ENCODE assay signal across 23 mouse cellular contexts in genomic region chr17:44524146-44524545, GRCm38 (mm10).
DNase-seq lines count a peak whose midpoint lies in the region; TF ChIP-seq lines count a peak whose summit lies in the region.
"Had no signal": no experiment of that assay in that cellular context is flagged by ENCODE, and none has a peak within 500 bp of the region (broad histone marks: within the 10 kb centered on the region; RNA-seq: fewer than 3 reads in every experiment).

No protein-coding gene starts in this region.

- H3K4me1 ChIP-seq in embryonic facial prominence, embryonic 10.5 days = peaks cover 24% of the 10 kb centered on the region
- H3K4me1 ChIP-seq in small intestine, adult 2 months (ENCODE audit: control insufficient read depth, insufficient read depth, insufficient read length, low read length) = no peaks in the 10 kb centered on the region
- H3K4me1 ChIP-seq: forebrain, embryonic 12.5 days had no signal

- 30% methylated on average over 1 of the region's 1 CpGs for WGBS in embryonic facial prominence, embryonic 10.5 days
- 90% methylated on average over 1 of the region's 1 CpGs for WGBS in small intestine, adult 2 months

- no peaks in the 10 kb centered on the region for H3K9me3 ChIP-seq in embryonic facial prominence, embryonic 10.5 days
- H3K9me3 ChIP-seq: embryonic facial prominence, embryonic 13.5 days; embryonic facial prominence, embryonic 15.5 days; forebrain, embryonic 10.5 days; forebrain, embryonic 12.5 days had no signal

- H3K27ac ChIP-seq in embryonic facial prominence, embryonic 10.5 days (replicated peaks) = no peak overlapping the region
- peak overlapping the region; percentile 18; the same call in 1 of the 2 replicates for H3K27ac ChIP-seq in small intestine, adult 2 months (ENCODE audit: insufficient read depth, low read depth, low read length)
- H3K27ac ChIP-seq: embryonic facial prominence, embryonic 13.5 days; embryonic facial prominence, embryonic 15.5 days; forebrain, embryonic 10.5 days; forebrain, embryonic 12.5 days had no signal

- H3K27me3 ChIP-seq in embryonic facial prominence, embryonic 10.5 days (replicated peaks; ENCODE audit: low read depth, poor library complexity, severe bottlenecking) = no peaks in the 10 kb centered on the region
- no peaks in the 10 kb centered on the region for H3K27me3 ChIP-seq in small intestine, adult 2 months (ENCODE audit: control insufficient read depth, insufficient read depth, low read length)
- H3K27me3 ChIP-seq: CH12.LX; embryonic facial prominence, embryonic 13.5 days; embryonic facial prominence, embryonic 15.5 days; forebrain, embryonic 12.5 days had no signal

- intact Hi-C loops in gastrocnemius, postnatal 14 days (cut with DNase I; ENCODE audit: low total_unique reads) = no loop called here

- no peak for TF ChIP-seq CTCF in small intestine, adult 2 months (IDR thresholded peaks at IDR 0.05; ENCODE audit: extremely low read depth, insufficient read length, insufficient replicate concordance, low read depth, low read length)

- no peak overlapping the region for H3K4me3 ChIP-seq in embryonic facial prominence, embryonic 10.5 days
- no peak overlapping the region for H3K4me3 ChIP-seq in small intestine, adult 2 months (ENCODE audit: low read depth, low read length)
- H3K4me3 ChIP-seq: embryonic facial prominence, embryonic 13.5 days; embryonic facial prominence, embryonic 15.5 days; erythroblast, embryonic 14.5 days; forebrain, embryonic 10.5 days; forebrain, embryonic 12.5 days had no signal

- DNase-seq in 3T3-L1 (ENCODE audit: low read depth, low spot score) (peak; percentile 82), NIH3T3 (ENCODE audit: low read depth) (peak; percentile 71)
- DNase-seq in embryonic facial prominence, embryonic 10.5 days (ENCODE audit: low spot score) = peak; percentile 35
- DNase-seq in cerebellum, postnatal 10 days = no peak
- no peak for DNase-seq in gastrocnemius, postnatal 14 days
- no peak for DNase-seq in spleen, adult 12 weeks (ENCODE audit: low spot score)
- DNase-seq: adrenal gland, adult 8-10 months; adrenal gland, postnatal 14 days; adrenal gland, postnatal 36 days; B cell, adult 2 months; cerebellum, adult 11-12 months; cerebellum, adult 2 months; cerebellum, adult 9-10 months; cerebellum, postnatal 14 days; cerebellum, postnatal 36 days had no signal

- no peak for TF ChIP-seq POLR2A in small intestine, adult 2 months (IDR thresholded peaks at IDR 0.05; ENCODE audit: low read depth, low read length)

- H3K36me3 ChIP-seq in embryonic facial prominence, embryonic 10.5 days (replicated peaks) = no peaks in the 10 kb centered on the region
- H3K36me3 ChIP-seq in small intestine, adult 2 months (ENCODE audit: control insufficient read depth, insufficient read depth, low read length) = no peaks in the 10 kb centered on the region
- H3K36me3 ChIP-seq: embryonic facial prominence, embryonic 13.5 days; embryonic facial prominence, embryonic 15.5 days; forebrain, embryonic 10.5 days; forebrain, embryonic 12.5 days; G1E had no signal

Comparison
In these comparisons a context has a peak if more than half of its experiments do, and no peak if none do; other contexts are left out.
1. DNase-seq: peak in 3T3-L1 (single experiment), NIH3T3 (single experiment) and embryonic facial prominence, embryonic 10.5 days (single experiment); none in cerebellum, postnatal 10 days (0 of 2), gastrocnemius, postnatal 14 days (single experiment) and spleen, adult 12 weeks (single experiment).